Mouse (Mus musculus): ENCODE data around the gene Mapt. TPM values are rescaled to one million over a fixed set of nuclear protein-coding genes. Genes with fewer than 3 reads are reported as not detected.

Gene Mapt
- total and polyA plus RNA-seq, 2 experiments from 2014 or later = 673 to 1,377 TPM

DNA sequence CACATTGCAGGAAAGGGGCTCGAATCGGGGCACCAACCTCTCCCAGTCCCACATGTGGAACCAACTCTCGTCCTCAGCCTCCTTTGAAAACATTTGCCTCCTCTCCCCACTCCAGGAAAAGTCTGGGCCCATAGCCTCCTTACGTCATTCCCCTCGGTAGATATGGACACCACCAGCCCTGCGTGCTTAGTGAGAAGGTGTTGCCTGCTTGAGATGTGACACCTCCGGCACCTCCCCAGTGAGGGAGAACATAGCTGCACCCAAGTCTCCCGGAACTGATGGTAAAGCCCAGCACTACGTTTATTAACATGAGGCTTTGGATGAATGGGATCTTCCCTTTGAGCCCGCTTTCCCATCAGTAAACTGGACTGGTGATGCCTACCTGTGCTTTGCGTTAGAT is 35.8 kb upstream of the Mapt start:
- Histone ChIP-seq H3K4me3 (ENCODE audit: low read depth, low read length) (no peak overlapping the region), H3K4me1 (ENCODE audit: insufficient read depth, low read length) (no peaks in the 10 kb centered on the region), H3K4me2 (ENCODE audit: low read depth, low read length, poor library complexity, severe bottlenecking) (peak overlapping the region; percentile 12; the same call in 1 of the 2 replicates), H3K27me3 (ENCODE audit: insufficient read depth, low read length) (peaks cover 5% of the 10 kb centered on the region; the same call in 1 of the 2 replicates), H3K9ac (replicated peaks; ENCODE audit: low read length, poor library complexity, severe bottlenecking) (no peak overlapping the region), H3K27ac (ENCODE audit: low read depth, low read length) (no peak overlapping the region), H3K9me3 (ENCODE audit: low read length) (no peaks in the 10 kb centered on the region), H3K36me3 (ENCODE audit: insufficient read depth, low read length) (no peaks in the 10 kb centered on the region)
- DNase-seq (ENCODE audit: low spot score) = no peak
- no peak for TF ChIP-seq CTCF (IDR thresholded peaks at IDR 0.05)
- ATAC-seq (ENCODE audit: low FRiP score) = no peak
- WGBS = 78% methylated on average over 11 of the region's 11 CpGs

DNA sequence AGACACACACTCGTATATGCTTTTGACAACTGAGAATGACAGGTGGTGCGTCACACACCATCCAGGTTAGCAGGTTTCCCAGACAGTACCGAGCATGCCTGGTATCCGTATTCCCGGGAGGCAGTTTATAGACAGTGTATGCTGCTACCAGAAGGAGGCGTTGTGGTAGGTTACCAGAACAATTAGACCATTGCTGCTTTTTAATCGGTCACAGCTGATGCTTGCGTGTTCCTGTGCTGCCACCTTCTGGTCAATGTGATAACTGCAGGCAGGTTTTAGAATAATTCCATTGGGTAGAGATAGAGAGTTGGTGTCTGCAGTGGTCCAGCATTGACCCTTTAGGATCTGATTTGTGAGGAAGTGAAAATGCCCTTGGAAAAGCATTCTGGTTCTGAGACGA is 35.4 kb upstream of the Mapt start:
- H3K4me3 ChIP-seq (ENCODE audit: low read depth, low read length) = no peak overlapping the region
- 4% methylated on average over 9 of the region's 9 CpGs for WGBS
- ATAC-seq (ENCODE audit: low FRiP score) = peak; percentile 85
- H3K4me2 ChIP-seq (ENCODE audit: low read depth, low read length, poor library complexity, severe bottlenecking) = peak overlapping the region; percentile 12; the same call in 1 of the 2 replicates
- no peak overlapping the region for H3K9ac ChIP-seq (replicated peaks; ENCODE audit: low read length, poor library complexity, severe bottlenecking)
- no peaks in the 10 kb centered on the region for H3K4me1 ChIP-seq (ENCODE audit: insufficient read depth, low read length)
- peaks cover 5% of the 10 kb centered on the region; the same call in 1 of the 2 replicates for H3K27me3 ChIP-seq (ENCODE audit: insufficient read depth, low read length)
- no peak overlapping the region for H3K27ac ChIP-seq (ENCODE audit: low read depth, low read length)
- DNase-seq (ENCODE audit: low spot score) = peak; percentile 95
- no peaks in the 10 kb centered on the region for H3K9me3 ChIP-seq (ENCODE audit: low read length)
- TF ChIP-seq CTCF (IDR thresholded peaks at IDR 0.05) = peak; percentile 100
- no peaks in the 10 kb centered on the region for H3K36me3 ChIP-seq (ENCODE audit: insufficient read depth, low read length)

DNA sequence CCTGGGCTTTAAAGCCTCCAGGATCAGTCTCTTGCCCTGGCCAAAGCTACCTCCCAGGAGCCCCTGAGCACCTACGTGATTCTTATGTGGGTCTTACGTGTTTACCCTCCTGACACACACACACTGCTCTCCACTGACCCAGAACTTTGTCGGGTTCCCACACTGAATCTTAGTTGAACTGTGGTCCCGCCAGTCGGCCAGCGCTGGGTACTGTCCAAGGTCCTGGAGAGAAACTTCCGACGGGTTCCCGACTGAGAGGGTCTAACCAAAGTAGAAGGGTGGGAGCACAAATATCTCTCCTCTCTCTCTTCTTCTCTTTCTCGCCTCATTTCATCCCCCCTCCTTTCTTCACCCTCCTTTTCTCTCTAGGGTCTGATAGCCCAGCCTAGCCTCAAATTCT is 33.3 kb upstream of the Mapt start:
- Histone ChIP-seq H3K4me2 (ENCODE audit: low read depth, low read length, poor library complexity, severe bottlenecking) (no peak overlapping the region), H3K27ac (ENCODE audit: low read depth, low read length) (no peak overlapping the region), H3K9me3 (ENCODE audit: low read length) (0 out of 2 replicates have a peak, but pooled peaks cover 3% of the 10 kb centered on the region), H3K4me3 (ENCODE audit: low read depth, low read length) (no peak overlapping the region), H3K36me3 (ENCODE audit: insufficient read depth, low read length) (no peaks in the 10 kb centered on the region), H3K9ac (replicated peaks; ENCODE audit: low read length, poor library complexity, severe bottlenecking) (no peak overlapping the region), H3K27me3 (ENCODE audit: insufficient read depth, low read length) (peaks cover 5% of the 10 kb centered on the region; the same call in 1 of the 2 replicates), H3K4me1 (ENCODE audit: insufficient read depth, low read length) (no peaks in the 10 kb centered on the region)
- no peak for TF ChIP-seq CTCF (IDR thresholded peaks at IDR 0.05)
- ATAC-seq (ENCODE audit: low FRiP score) = no peak
- 15% methylated on average over 10 of the region's 10 CpGs for WGBS
- DNase-seq (ENCODE audit: low spot score) = no peak

DNA sequence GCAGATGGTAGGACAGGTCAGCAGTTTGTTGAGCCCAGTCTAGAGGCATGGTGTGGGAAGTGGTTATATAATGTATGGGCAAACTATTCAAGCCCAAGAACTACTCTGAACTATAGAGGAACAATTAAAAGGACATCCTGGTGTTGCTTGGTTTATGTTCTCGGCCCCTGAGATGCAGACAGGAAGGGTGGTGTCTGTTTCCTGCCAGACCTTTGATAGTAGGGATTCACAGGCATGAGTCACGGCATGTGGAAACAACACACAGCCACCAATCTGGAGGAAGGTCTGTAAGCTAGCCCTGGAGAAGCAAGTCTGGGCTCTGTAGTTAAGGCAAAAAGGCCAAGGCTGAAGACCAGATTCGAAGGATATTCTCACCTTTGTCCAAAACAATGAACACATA is 27.9 kb upstream of the Mapt start:
- no peaks in the 10 kb centered on the region for H3K27me3 ChIP-seq (ENCODE audit: insufficient read depth, low read length)
- DNase-seq (ENCODE audit: low spot score) = no peak
- 88% methylated on average over 3 of the region's 3 CpGs for WGBS
- H3K27ac ChIP-seq (ENCODE audit: low read depth, low read length) = no peak overlapping the region
- 0 out of 2 replicates have a peak, but pooled peaks cover 3% of the 10 kb centered on the region for H3K9me3 ChIP-seq (ENCODE audit: low read length)
- no peak overlapping the region for H3K4me2 ChIP-seq (ENCODE audit: low read depth, low read length, poor library complexity, severe bottlenecking)
- no peaks in the 10 kb centered on the region for H3K36me3 ChIP-seq (ENCODE audit: insufficient read depth, low read length)
- no peaks in the 10 kb centered on the region for H3K4me1 ChIP-seq (ENCODE audit: insufficient read depth, low read length)
- H3K9ac ChIP-seq (replicated peaks; ENCODE audit: low read length, poor library complexity, severe bottlenecking) = no peak overlapping the region
- no peak overlapping the region for H3K4me3 ChIP-seq (ENCODE audit: low read depth, low read length)
- TF ChIP-seq CTCF (IDR thresholded peaks at IDR 0.05) = no peak
- ATAC-seq (ENCODE audit: low FRiP score) = no peak

DNA sequence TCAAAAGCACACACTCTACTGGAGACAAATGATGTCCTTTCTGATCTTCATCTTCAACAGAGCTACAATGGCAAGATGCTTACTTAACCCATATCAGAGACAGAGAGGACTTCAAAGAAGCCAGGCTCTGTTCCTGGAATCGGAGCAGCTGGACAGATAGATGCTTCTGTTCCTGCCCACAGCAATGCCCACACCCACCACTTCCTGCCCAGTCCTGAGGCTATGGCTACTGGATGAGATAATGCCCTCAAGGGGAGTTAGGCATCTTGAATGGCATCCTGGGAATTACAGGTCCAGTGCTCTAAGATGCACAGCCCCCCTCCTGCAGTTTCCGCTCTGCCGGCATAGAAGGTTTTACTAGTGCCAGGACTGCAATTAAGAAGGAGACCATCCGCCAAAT is 24.6 kb upstream of the Mapt start:
- Histone ChIP-seq H3K4me2 (ENCODE audit: low read depth, low read length, poor library complexity, severe bottlenecking) (no peak overlapping the region), H3K27ac (ENCODE audit: low read depth, low read length) (no peak overlapping the region), H3K4me1 (ENCODE audit: insufficient read depth, low read length) (no peaks in the 10 kb centered on the region), H3K36me3 (ENCODE audit: insufficient read depth, low read length) (no peaks in the 10 kb centered on the region), H3K4me3 (ENCODE audit: low read depth, low read length) (no peak overlapping the region), H3K9me3 (ENCODE audit: low read length) (0 out of 2 replicates have a peak, but pooled peaks cover 3% of the 10 kb centered on the region), H3K27me3 (ENCODE audit: insufficient read depth, low read length) (no peaks in the 10 kb centered on the region), H3K9ac (replicated peaks; ENCODE audit: low read length, poor library complexity, severe bottlenecking) (no peak overlapping the region)
- peak; percentile 19 for DNase-seq (ENCODE audit: low spot score)
- ATAC-seq (ENCODE audit: low FRiP score) = no peak
- 78% methylated on average over 4 of the region's 4 CpGs for WGBS
- no peak for TF ChIP-seq CTCF (IDR thresholded peaks at IDR 0.05)

DNA sequence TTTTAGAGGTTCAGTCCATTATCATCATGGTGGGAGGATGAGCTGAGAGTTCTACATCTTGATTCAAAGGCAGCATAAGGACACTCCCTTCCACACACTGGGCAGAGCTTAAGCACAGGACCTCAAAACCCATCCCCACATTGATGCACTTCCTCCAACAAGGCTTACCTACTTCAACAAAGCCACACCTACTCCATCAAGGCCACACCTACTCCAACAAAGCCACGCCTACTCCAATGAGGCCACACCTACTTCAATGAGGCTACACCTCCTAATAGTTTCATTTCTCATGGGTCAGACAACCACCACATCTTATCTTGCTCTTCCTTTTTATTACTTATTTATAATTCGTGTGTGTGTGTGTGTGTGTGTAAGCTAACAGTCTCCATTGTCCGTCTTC is 22.1 kb upstream of the Mapt start:
- DNase-seq (ENCODE audit: low spot score) (no peak), ATAC-seq (ENCODE audit: low FRiP score) (no peak)
- no peaks in the 10 kb centered on the region for H3K36me3 ChIP-seq (ENCODE audit: insufficient read depth, low read length)
- H3K27ac ChIP-seq (ENCODE audit: low read depth, low read length) = no peak overlapping the region
- no peak overlapping the region for H3K9ac ChIP-seq (replicated peaks; ENCODE audit: low read length, poor library complexity, severe bottlenecking)
- H3K27me3 ChIP-seq (ENCODE audit: insufficient read depth, low read length) = no peaks in the 10 kb centered on the region
- no peak overlapping the region for H3K4me3 ChIP-seq (ENCODE audit: low read depth, low read length)
- no peak overlapping the region for H3K4me2 ChIP-seq (ENCODE audit: low read depth, low read length, poor library complexity, severe bottlenecking)
- no peaks in the 10 kb centered on the region for H3K9me3 ChIP-seq (ENCODE audit: low read length)
- no peaks in the 10 kb centered on the region for H3K4me1 ChIP-seq (ENCODE audit: insufficient read depth, low read length)
- no peak for TF ChIP-seq CTCF (IDR thresholded peaks at IDR 0.05)
- 71% methylated on average over 3 of the region's 3 CpGs for WGBS

Measured in midbrain, postnatal 0 days (tissue).